Mouse (Mus musculus) brain, embryonic 14.5 days (tissue): Measurements from ENCODE around the gene Atat1.

ENCODE experiments used
- CTCF ChIP-seq: fragments of 200-500 bp; IDR thresholded peaks from 2 replicates; pipeline ENCODE4 v1.5.1; 2012; ENCODE audit warnings: inconsistent platforms, mild to moderate bottlenecking, moderate library complexity, borderline replicate concordance; ENCODE audit not compliant: insufficient read depth, insufficient read length; ENCODE audit errors: extremely low read depth
- POLR2A ChIP-seq: fragments of 200-500 bp; IDR thresholded peaks from 2 replicates; pipeline ENCODE4 v1.6.1; 2012; ENCODE audit warnings: mild to moderate bottlenecking, inconsistent platforms, borderline replicate concordance; ENCODE audit not compliant: poor library complexity, insufficient read depth, insufficient read length, severe bottlenecking; ENCODE audit errors: extremely low read depth

- no peak for TF ChIP-seq POLR2A
- peak; percentile 57; the same call in 1 of the 2 replicates for TF ChIP-seq CTCF
Observed at GRCm38 (mm10) chr17:35920862-35921562, 11.1 kb upstream of the Atat1 start.
